Mouse (Mus musculus): Measurements from ENCODE around the gene Clca3b.
"Not testable (repeated sequence)": the region's sequence is repeated elsewhere in the genome, so short reads cannot be mapped to it uniquely, and the experiment has no call there.

Gene Clca3b

GRCm38 (mm10) chr3:144849014-144849556 lies at the start of gene Clca3b:
Clca3b (minus strand) TSS chr3:144849357.
- in situ Hi-C loops (cut with MboI, MseI), result not testable (repeated sequence)

- in situ Hi-C loops (cut with MboI, MseI), result no loop called here
These were observed 48.0 kb upstream of the Clca3b start for GRCm38 (mm10) chr3:144897042-144897678.

- in situ Hi-C loops (cut with MboI, MseI), result no loop called here
These were observed 41.1 kb upstream of the Clca3b start for GRCm38 (mm10) chr3:144890246-144890758.

DNA sequence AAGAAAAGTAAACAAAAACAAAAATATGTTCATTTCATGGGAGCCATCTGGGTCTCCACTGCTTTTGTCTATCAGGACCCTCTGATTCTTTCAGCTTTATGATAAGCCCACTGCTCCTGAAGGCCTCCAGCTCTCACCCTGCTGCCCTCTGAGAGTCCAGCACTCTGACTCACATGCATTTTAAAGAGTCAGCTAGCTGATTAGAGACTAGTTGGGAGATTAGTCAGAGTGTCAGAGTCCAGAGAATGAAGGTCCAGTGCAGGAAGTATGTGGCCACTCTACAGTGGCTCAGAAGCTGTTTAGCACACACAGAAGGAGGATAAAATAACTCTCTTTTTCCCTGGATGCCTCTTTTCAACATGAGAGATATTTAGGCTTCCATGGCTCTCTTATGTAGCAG lies 37.8 kb upstream of the Clca3b start:
- in situ Hi-C loops (cut with MboI, MseI), result loop anchor here (5.0 kb wide), 1 partner anchor 115 kb away; no protein-coding TSS in a partner anchor

DNA sequence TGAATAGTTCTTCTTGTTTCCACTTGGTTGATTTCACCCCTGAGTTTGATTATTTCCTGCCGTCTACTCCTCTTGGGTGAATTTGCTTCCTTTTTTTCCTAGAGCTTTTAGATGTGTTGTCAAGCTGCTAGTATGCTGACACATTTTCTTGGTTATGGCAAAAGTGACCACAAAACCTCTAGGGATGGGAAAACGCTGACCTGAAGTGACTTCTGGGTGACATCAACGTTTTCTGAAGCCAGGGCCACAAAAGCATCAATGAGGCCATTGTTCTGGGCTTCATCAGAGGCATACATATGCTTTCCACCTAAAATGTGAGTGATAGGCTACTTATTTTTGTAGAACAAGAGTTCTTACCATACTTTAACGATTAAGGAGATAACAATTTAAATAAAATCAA lies 22.9 kb upstream of the Clca3b start:
- in situ Hi-C loops (cut with MboI, MseI), result not testable (repeated sequence)

GRCm38 (mm10) chr3:144849584-144849983 lies 427 bp upstream of the Clca3b start:
- in situ Hi-C loops (cut with MboI, MseI), result no loop called here

- in situ Hi-C loops (cut with MboI, MseI), result no loop called here
These were observed 21.9 kb downstream of the Clca3b start for GRCm38 (mm10) chr3:144827257-144827656.

DNA sequence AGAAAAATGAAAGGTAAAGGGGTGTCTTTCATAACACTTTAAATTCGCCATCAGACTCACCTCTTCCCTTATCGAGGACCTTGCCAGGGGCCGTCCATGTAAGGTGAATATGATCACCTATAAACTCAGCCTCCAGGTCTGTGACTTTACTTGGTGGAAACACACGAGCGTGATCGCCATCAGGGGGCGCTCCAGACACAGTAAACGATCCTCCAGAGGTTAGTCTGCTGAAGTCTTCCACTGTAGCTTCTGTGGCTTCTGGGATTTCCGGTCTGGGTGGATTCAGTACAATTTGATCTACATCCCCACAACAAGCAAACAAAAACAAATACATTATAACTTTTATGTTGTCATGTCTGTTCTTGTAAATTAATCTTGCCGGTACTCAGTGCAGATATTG lies 24.0 kb downstream of the Clca3b start:
- in situ Hi-C loops (cut with MboI, MseI), result no loop called here

- in situ Hi-C loops (cut with MboI, MseI), result no loop called here
These were observed 25.8 kb downstream of the Clca3b start for GRCm38 (mm10) chr3:144823331-144823730.

DNA sequence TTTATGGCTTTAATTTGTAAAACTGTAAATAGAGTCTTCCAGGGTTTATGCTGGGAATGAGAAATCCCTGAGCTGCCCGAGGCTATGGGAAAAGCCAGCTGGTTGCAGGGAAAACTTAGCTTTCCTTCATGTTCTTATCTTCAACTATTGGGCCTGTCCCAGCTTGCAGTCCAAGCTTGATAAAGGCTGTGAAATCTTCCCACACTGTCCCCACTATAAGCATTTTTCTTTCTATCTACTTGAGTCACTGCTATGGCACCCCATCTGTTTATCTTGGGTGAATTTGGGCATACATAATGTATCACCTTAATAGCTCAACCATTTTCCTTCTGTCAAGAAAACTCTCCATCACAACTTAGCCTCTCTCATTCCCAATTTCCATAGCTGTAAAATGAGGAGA lies 28.5 kb downstream of the Clca3b start:
- in situ Hi-C loops (cut with MboI, MseI), result no loop called here

DNA sequence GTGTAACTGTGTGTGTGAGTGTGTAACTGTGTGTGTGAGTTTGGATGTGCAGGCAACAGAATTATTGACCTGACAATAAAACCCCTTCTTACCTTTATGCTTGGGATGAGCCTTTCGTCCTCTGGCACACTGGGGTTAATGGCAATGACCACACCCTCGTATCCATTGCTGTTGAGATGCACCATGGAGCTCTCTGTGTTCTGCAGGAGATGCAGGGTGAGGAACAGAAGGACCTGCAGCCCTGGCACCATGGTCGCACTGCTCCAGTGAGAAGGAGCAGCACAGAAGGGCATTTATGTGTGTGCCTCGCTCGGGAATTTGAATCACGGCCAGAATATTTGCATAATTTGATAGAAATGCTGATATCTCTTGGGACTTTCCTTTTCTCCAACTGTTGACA lies 29.9 kb downstream of the Clca3b start, which contains the start of gene Clca3a2:
Gene Clca3a2 (minus strand): TSS at position 276 of the 400 bp plus-strand sequence.
- in situ Hi-C loops (cut with MboI, MseI), result not testable (repeated sequence)

DNA sequence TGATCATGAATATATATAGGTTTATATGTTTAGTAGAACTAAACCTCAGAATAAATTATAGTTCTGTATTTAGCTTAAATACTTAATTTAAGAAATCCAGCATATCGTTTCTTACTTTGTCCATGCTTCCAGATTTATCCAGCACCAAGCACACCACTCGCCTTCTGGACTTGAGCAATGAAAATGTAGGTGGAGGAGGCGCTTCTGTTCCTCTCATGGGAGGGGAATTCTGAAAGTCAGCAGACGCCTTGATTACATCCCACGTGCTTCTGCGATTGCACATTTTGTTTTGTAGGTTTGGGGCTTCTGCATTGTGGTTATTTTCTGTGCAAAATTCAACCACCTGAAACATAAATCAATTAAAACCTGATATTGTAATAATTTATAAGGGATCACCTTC lies 35.8 kb downstream of the Clca3b start:
- in situ Hi-C loops (cut with MboI, MseI), result not testable (repeated sequence)

DNA sequence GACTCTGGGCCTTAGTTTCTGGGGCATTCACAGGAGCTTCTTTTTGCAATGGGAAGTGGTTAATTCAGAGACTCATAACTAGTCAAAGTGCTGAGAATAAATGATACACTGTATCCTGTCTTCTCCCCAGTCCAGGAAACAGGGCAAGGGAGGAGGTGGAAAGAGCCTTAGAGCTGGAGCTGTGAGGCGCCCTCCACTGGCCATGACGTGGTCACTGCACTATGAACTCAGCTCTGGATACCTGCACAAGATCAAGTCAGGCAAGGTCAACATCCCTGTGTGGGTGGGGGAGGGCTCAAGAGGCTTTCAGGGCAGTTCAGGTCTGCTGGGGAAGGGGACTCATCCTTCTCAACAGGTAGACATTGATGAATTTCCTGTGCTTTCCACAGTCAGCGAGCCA lies 37.3 kb downstream of the Clca3b start:
- in situ Hi-C loops (cut with MboI, MseI), result no loop called here

DNA sequence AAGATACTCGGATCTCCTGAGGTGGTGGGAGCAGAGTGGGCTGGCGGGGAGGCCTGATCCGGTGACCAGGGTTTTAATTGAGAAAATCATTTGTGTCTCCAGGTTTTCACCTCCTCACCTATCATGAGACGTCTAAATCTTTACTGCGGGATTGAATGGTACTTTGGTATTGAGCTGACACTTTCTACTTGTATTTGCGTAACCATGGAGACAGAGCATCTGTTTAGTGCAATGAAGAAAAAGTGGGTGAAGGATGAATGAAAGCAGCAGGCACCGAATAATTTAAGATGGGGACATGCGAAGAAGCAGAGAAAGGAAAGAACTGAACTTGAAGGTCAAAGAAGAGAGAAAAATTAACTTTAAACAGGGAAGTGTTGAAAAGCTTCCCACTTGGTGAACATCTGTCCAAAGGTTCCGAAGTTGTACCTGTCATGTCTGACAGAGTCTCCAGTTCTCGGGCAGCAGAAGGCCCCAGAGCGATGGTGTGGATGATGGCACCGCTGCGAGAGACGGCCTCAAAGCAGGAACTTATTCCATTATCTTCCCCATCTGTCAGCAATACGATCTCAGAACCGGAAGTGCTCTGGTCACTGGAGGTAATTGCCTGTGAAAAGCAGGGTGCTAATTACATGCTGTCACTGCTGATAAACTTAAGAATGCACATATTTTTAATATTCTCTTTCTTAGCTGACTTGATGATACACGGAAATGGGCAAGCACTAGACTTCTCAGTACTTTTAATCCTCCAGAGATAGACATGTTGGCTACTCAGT lies 40.8 kb downstream of the Clca3b start:
- in situ Hi-C loops (cut with MboI, MseI), result loop anchor here (5.0 kb wide), 1 partner anchor 61 kb away; no protein-coding TSS in a partner anchor

DNA sequence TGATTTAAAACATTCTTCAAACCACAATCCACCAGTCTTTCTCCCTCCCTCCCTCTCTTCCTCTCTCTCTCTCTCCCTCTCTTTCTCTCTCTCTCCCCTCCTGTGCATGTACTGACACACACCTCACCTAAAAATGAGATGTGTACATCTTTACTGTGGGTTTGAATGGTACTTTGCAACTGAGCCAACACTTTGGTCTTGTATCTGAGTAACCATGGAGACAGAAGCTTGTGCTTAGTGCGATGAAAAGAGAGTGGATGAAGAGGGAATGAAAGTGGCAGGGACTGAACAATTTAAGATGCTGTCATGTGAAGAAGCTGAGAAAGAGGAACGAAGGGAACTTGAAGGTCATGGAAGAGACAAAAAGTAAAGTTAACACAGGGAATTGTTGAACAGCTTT lies 42.5 kb downstream of the Clca3b start:
- in situ Hi-C loops (cut with MboI, MseI), result loop anchor here (5.0 kb wide), 1 partner anchor 59 kb away; no protein-coding TSS in a partner anchor

GRCm38 (mm10) chr3:144801861-144802260 lies 47.3 kb downstream of the Clca3b start:
- in situ Hi-C loops (cut with MboI, MseI), result no loop called here

DNA sequence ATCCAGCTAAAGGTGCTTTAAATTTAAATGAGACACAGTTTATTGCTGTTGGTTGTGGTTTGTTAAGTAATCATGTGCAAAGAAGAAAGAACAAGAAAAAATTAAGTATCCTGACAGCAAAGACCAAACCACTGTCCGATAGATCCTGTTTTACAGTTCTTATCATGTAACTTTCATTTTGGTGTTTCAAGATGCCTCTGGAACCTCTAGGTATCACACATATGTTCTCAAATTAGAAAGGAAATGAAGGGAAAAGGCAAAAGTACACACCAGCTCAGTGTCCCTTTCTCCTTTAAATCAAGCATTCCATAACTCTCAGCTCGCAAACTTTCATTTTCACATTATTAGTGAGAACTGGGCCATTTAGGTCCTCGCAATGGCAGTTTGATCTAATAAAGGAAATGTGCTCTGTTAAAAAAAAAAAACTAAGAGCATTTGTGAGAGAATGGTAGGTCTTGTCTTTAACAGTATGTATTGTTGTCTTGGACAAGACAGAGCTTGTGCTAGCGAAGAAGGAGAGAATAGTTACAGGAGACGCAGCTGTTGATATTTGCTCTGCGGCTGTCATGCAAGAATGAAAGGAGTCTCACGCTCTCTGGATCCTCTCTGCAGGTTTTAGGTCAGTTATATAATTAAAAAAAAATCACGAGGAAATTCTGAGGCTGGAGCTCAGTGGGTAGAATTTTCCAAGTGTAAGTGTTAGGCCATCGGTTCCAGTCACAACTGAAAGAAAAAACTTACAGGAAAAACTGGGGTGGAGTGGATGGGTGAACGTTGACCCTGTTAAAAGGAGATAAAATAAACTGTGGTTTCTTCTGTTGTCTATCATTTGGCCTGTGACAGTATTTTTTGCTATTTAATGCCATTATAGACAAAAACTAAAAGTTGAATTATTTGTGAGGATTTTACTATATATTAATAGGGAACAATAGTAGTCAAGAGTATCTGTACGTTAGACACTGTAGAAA lies 63.7 kb downstream of the Clca3b start:
- in situ Hi-C loops (cut with MboI, MseI), result no loop called here
